Mouse (Mus musculus) midbrain, embryonic 11.5 days (tissue): ENCODE measurements around the gene Bbs9. TPM values are rescaled to one million over a fixed set of nuclear protein-coding genes. Genes with fewer than 3 reads are reported as not detected.

ENCODE experiments used
- ATAC-seq: fragments of 200-750 bp; cut with Nextera tagmentation; 2 replicates; pipeline ENCODE4 v1.8.0; 2017; ENCODE audit warnings: moderate TSS enrichment, moderate library complexity; ENCODE audit not compliant: low FRiP score
- DNase-seq: peaks from one replicate; pipeline ENCODE4 v3.0.0; 2015; ENCODE audit warnings: low spot score; ENCODE audit errors: missing footprints
- H3K27ac ChIP-seq: fragments of 300-500 bp; sonication (generic); 2 replicates; pipeline ENCODE4 v1.5.1; 2014; ENCODE audit warnings: low read depth, low read length
- H3K27me3 ChIP-seq: fragments of 300-500 bp; sonication (generic); 2 replicates; pipeline ENCODE4 v1.6.1; 2014; ENCODE audit warnings: mild to moderate bottlenecking, low read length, moderate library complexity, mixed read lengths; ENCODE audit not compliant: control insufficient read depth, insufficient read depth
- H3K36me3 ChIP-seq: fragments of 300-500 bp; sonication (generic); 2 replicates; pipeline ENCODE4 v1.6.1; 2014; ENCODE audit warnings: mild to moderate bottlenecking, low read length, moderate library complexity, mixed read lengths; ENCODE audit not compliant: control insufficient read depth, insufficient read depth
- H3K4me1 ChIP-seq: fragments of 300-500 bp; sonication (generic); 2 replicates; pipeline ENCODE4 v1.6.1; 2014; ENCODE audit warnings: low read length; ENCODE audit not compliant: control insufficient read depth, insufficient read depth
- H3K4me2 ChIP-seq: fragments of 300-500 bp; sonication (generic); 2 replicates; pipeline ENCODE4 v1.6.1; 2014; ENCODE audit warnings: mild to moderate bottlenecking, moderate library complexity
- H3K4me3 ChIP-seq: fragments of 300-500 bp; sonication (generic); 2 replicates; pipeline ENCODE4 v1.5.1; 2014; ENCODE audit warnings: low read depth, low read length
- H3K9ac ChIP-seq: fragments of 300-500 bp; sonication (generic); 2 replicates; pipeline ENCODE4 v1.6.1; 2014; ENCODE audit warnings: low read length
- H3K9me3 ChIP-seq: fragments of 300-500 bp; sonication (generic); 2 replicates; pipeline ENCODE4 v1.6.1; 2016; ENCODE audit warnings: low read length; ENCODE audit not compliant: control insufficient read depth
- WGBS: fragments of 180-500 bp; shearing (Covaris S2); extraction: QIAGEN DNeasy Blood & Tissue Kit; methylation state at CpG from one replicate; pipeline ENCODE4 v1.1.7; 2014; 5-methylcytosine and 5-hydroxymethylcytosine counted together
- polyA plus RNA-seq: library from polyadenylated mRNA; unstranded; fragments of >200 nt; fragmentation: Nextera tagmentation; extraction: Ambion mirVana; gene quantifications from 2 replicates; pipeline ENCODE4 v1.2.1, GENCODE M21; 2014

Gene Bbs9
- polyA plus RNA-seq, 1 experiment from 2014 or later, result 17.4 TPM

DNA sequence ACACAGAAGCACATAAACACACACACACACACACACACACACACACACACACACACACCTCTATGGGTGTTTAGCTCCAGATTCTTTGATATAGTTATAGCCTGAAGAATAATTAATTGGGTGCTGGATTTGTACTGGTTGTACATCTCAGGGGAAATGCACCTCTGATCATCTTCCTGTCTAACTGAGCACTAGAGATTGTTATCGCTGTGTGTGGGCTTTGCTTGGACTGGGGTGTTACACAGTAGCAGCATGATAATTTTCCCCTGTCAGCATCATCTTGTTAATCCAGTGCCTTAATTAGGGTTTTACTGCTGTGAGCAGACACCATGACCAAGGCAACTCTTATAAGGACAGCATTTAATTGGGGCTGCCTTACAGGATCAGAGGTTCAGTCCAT, 175.3 kb downstream of the Bbs9 start:
- no peaks in the 10 kb centered on the region for H3K27me3 ChIP-seq
- H3K27ac ChIP-seq, result no peak overlapping the region
- no peak overlapping the region for H3K4me3 ChIP-seq
- no peaks in the 10 kb centered on the region for H3K4me1 ChIP-seq
- H3K9me3 ChIP-seq, result no peaks in the 10 kb centered on the region
- WGBS, result 100% methylated on average over 1 of the region's 1 CpGs
- peak; percentile 33 for DNase-seq
- no peak overlapping the region for H3K9ac ChIP-seq
- H3K4me2 ChIP-seq, result no peak overlapping the region
- ATAC-seq, result no peak
- no peaks in the 10 kb centered on the region for H3K36me3 ChIP-seq

DNA sequence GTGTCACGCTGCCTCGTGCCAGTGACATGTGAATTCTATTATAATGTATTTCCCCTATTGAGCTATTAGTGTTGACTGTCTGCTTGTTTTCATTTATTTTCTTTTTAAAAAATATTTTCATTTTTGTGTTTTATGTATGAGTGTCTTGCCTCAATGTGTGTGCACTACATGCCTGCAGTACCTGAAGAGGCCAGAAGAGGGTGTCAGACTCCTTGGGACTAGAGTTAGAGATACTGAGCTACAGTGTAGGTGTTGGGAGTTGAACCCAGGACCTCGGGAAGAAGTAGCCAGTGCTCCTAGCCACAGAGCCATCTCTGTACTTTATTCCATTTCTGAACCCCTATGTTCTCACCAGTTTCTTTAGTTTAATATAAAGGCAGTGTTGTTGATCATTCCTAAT, 176.1 kb downstream of the Bbs9 start:
- WGBS, result 89% methylated on average over 3 of the region's 3 CpGs
- H3K4me1 ChIP-seq, result no peaks in the 10 kb centered on the region
- H3K9ac ChIP-seq, result no peak overlapping the region
- ATAC-seq, result no peak
- H3K36me3 ChIP-seq, result no peaks in the 10 kb centered on the region
- H3K9me3 ChIP-seq, result no peaks in the 10 kb centered on the region
- no peak overlapping the region for H3K4me3 ChIP-seq
- H3K27ac ChIP-seq, result no peak overlapping the region
- no peaks in the 10 kb centered on the region for H3K27me3 ChIP-seq
- peak; percentile 14 for DNase-seq
- H3K4me2 ChIP-seq, result no peak overlapping the region

DNA sequence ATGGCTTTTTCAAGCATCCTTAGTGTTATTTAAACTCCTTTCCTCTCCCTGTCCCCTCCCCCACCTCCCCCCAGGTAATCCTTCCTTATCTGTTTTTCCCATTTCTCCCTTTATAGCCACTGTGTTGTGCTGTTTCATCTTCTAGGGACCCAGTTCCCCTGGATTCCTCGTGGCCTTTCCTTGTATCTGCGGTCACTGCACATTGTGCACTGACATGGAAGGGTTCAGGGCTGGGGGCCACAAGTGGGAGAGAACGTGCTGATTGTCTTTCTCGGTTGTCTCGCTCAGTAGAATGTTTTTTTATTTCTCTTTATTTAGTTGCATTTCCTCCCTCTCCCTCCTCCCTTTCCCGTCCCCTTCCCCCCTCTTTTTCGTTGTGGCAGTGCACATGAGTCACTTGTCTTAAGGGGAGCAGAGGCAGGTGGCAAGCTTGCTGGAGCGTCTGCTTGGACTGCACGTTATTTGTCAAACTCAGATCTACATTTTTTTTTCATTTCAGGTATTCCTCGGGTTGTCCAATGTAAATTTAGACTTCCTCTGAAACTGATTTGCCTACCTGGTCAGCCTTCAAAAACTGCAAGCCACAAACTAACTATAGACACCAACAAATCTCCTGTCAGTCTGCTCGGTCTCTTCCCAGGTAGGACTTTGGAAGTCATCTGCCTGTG, 179.3 kb downstream of the Bbs9 start:
- Histone ChIP-seq H3K27me3 (no peaks in the 10 kb centered on the region), H3K4me2 (no peak overlapping the region), H3K9me3 (no peaks in the 10 kb centered on the region), H3K4me1 (no peaks in the 10 kb centered on the region), H3K36me3 (no peaks in the 10 kb centered on the region), H3K27ac (no peak overlapping the region), H3K9ac (no peak overlapping the region), H3K4me3 (no peak overlapping the region)
- ATAC-seq (no peak), DNase-seq (peak; percentile 39)
- 79% methylated on average over 11 of the region's 11 CpGs for WGBS

DNA sequence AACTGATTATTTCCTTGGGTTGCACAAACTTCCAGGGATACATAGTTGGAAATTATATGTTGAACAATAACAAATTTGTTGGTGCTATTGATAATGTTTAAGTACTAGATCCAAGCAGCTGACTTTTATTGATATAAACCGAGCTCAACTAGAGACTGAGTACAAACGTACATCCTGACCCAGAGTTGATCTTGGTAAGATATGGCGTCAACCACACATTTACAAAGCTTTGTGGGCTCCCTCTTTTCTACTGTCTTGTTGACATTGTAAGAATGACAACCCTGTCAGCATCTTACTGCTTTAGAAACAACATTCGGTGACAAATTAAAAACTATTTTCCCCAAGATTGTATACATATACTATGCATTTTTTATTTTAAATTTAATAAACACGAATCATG, 181.7 kb downstream of the Bbs9 start:
- H3K27ac ChIP-seq, result no peak overlapping the region
- H3K36me3 ChIP-seq, result no peaks in the 10 kb centered on the region
- H3K4me2 ChIP-seq, result no peak overlapping the region
- H3K4me3 ChIP-seq, result no peak overlapping the region
- no peaks in the 10 kb centered on the region for H3K9me3 ChIP-seq
- 90% methylated on average over 5 of the region's 5 CpGs for WGBS
- H3K4me1 ChIP-seq, result no peaks in the 10 kb centered on the region
- H3K27me3 ChIP-seq, result no peaks in the 10 kb centered on the region
- ATAC-seq (no peak), DNase-seq (peak; percentile 14)
- no peak overlapping the region for H3K9ac ChIP-seq

GRCm38 (mm10) chr9:22665155-22665554, 189.6 kb downstream of the Bbs9 start:
- WGBS, result 91% methylated on average over 8 of the region's 8 CpGs
- H3K36me3 ChIP-seq, result no peaks in the 10 kb centered on the region
- H3K4me1 ChIP-seq, result no peaks in the 10 kb centered on the region
- no peak overlapping the region for H3K9ac ChIP-seq
- no peak overlapping the region for H3K4me2 ChIP-seq
- H3K27ac ChIP-seq, result no peak overlapping the region
- no peak overlapping the region for H3K4me3 ChIP-seq
- H3K27me3 ChIP-seq, result no peaks in the 10 kb centered on the region
- ATAC-seq (no peak), DNase-seq (peak; percentile 59)
- no peaks in the 10 kb centered on the region for H3K9me3 ChIP-seq

- H3K4me1 ChIP-seq, result no peaks in the 10 kb centered on the region
- WGBS, result 95% methylated on average over 2 of the region's 2 CpGs
Measured at GRCm38 (mm10) chr9:22672937-22673336, 197.4 kb downstream of the Bbs9 start.

GRCm38 (mm10) chr9:22677132-22677829, 201.8 kb downstream of the Bbs9 start:
- no peak for ATAC-seq
- H3K4me2 ChIP-seq, result no peak overlapping the region
- no peaks in the 10 kb centered on the region for H3K27me3 ChIP-seq
- H3K4me3 ChIP-seq, result no peak overlapping the region
- WGBS, result 93% methylated on average over 7 of the region's 7 CpGs
- H3K9ac ChIP-seq, result no peak overlapping the region
- no peaks in the 10 kb centered on the region for H3K36me3 ChIP-seq
- no peak overlapping the region for H3K27ac ChIP-seq
- peak; percentile 51 for DNase-seq
- H3K4me1 ChIP-seq, result no peaks in the 10 kb centered on the region; the same call in 1 of the 2 replicates
- no peaks in the 10 kb centered on the region for H3K9me3 ChIP-seq

More at GRCm38 (mm10) chr9:22672937-22673336, 197.4 kb downstream of the Bbs9 start:
- Histone ChIP-seq H3K4me2 (no peak overlapping the region), H3K9ac (no peak overlapping the region), H3K9me3 (no peaks in the 10 kb centered on the region), H3K36me3 (no peaks in the 10 kb centered on the region), H3K27ac (no peak overlapping the region), H3K4me3 (no peak overlapping the region), H3K27me3 (no peaks in the 10 kb centered on the region)
- ATAC-seq (no peak), DNase-seq (peak; percentile 69)

GRCm38 (mm10) chr9:22677997-22678396, 202.5 kb downstream of the Bbs9 start:
- no peak overlapping the region for H3K9ac ChIP-seq
- H3K4me1 ChIP-seq, result no peaks in the 10 kb centered on the region; the same call in 1 of the 2 replicates
- no peak overlapping the region for H3K27ac ChIP-seq
- H3K4me3 ChIP-seq, result no peak overlapping the region
- no peaks in the 10 kb centered on the region for H3K27me3 ChIP-seq
- ATAC-seq (no peak), DNase-seq (peak; percentile 78)
- H3K4me2 ChIP-seq, result no peak overlapping the region
- no peaks in the 10 kb centered on the region for H3K9me3 ChIP-seq
- no peaks in the 10 kb centered on the region for H3K36me3 ChIP-seq
- 77% methylated on average over 4 of the region's 4 CpGs for WGBS

GRCm38 (mm10) chr9:22678496-22678895, 203.0 kb downstream of the Bbs9 start:
- no peaks in the 10 kb centered on the region; the same call in 1 of the 2 replicates for H3K4me1 ChIP-seq
- H3K27ac ChIP-seq, result no peak overlapping the region
- DNase-seq (peak; percentile 76), ATAC-seq (no peak)
- no peaks in the 10 kb centered on the region for H3K9me3 ChIP-seq
- no peak overlapping the region for H3K4me2 ChIP-seq
- WGBS, result 87% methylated on average over 4 of the region's 4 CpGs
- no peak overlapping the region for H3K4me3 ChIP-seq
- no peaks in the 10 kb centered on the region for H3K36me3 ChIP-seq
- H3K27me3 ChIP-seq, result no peaks in the 10 kb centered on the region
- H3K9ac ChIP-seq, result no peak overlapping the region
